ENCODE assay signal across 24 mouse cellular contexts in genomic region chr3:130646110-130646810, GRCm38 (mm10). TPM values are rescaled to one million over a fixed set of nuclear protein-coding genes. Genes with fewer than 3 reads are reported as not detected.
"Had no signal": no experiment of that assay in that cellular context is flagged by ENCODE, and none has a peak within 500 bp of the region (broad histone marks: within the 10 kb centered on the region; RNA-seq: fewer than 3 reads in every experiment).

No protein-coding gene starts in this region.

- H3K9me3 ChIP-seq: liver, embryonic 12.5 days; liver, embryonic 15.5 days; lung, embryonic 15.5 days; megakaryocyte, embryonic 14.5 days; midbrain, embryonic 10.5 days; midbrain, embryonic 13.5 days; neural tube, embryonic 12.5 days; neural tube, embryonic 15.5 days; stomach, embryonic 15.5 days had no signal

- H3K27me3 ChIP-seq: liver, embryonic 12.5 days; liver, embryonic 15.5 days; lung, embryonic 15.5 days; megakaryocyte, embryonic 14.5 days; midbrain, embryonic 13.5 days; neural tube, embryonic 12.5 days; neural tube, embryonic 15.5 days; stomach, embryonic 15.5 days had no signal

- H3K27ac ChIP-seq: liver, embryonic 12.5 days; liver, embryonic 15.5 days; lung, embryonic 15.5 days; midbrain, embryonic 10.5 days; midbrain, embryonic 13.5 days; neural tube, embryonic 12.5 days; neural tube, embryonic 15.5 days; stomach, embryonic 15.5 days had no signal

- H3K4me2 ChIP-seq: liver, embryonic 12.5 days; liver, embryonic 15.5 days; lung, embryonic 15.5 days; midbrain, embryonic 13.5 days; neural tube, embryonic 12.5 days; neural tube, embryonic 15.5 days; stomach, embryonic 15.5 days had no signal

- H3K4me1 ChIP-seq: liver, embryonic 12.5 days; liver, embryonic 15.5 days; lung, embryonic 15.5 days; megakaryocyte, embryonic 14.5 days; midbrain, embryonic 10.5 days; midbrain, embryonic 13.5 days; neural tube, embryonic 12.5 days; neural tube, embryonic 15.5 days; stomach, embryonic 15.5 days had no signal

- DNase-seq: kidney, adult 18-20 months; kidney, adult 9 months; kidney, postnatal 14 days; kidney, postnatal 4 days; layer of hippocampus, adult 9-11 months; liver; lung, adult 18-20 months; lung, postnatal 10 days; lung, postnatal 36 days; retina, postnatal 1 day; right cerebral cortex, postnatal 25 days; spleen, adult 18-20 months; thymus, postnatal 25 days had no signal

- ATAC-seq: liver, embryonic 12.5 days; midbrain, embryonic 13.5 days had no signal

- H3K4me3 ChIP-seq: liver, embryonic 12.5 days; liver, embryonic 15.5 days; lung, embryonic 15.5 days; megakaryocyte, embryonic 14.5 days; midbrain, embryonic 10.5 days; midbrain, embryonic 13.5 days; neural tube, embryonic 12.5 days; neural tube, embryonic 15.5 days; stomach, embryonic 15.5 days had no signal

- H3K9ac ChIP-seq: liver, embryonic 12.5 days; liver, embryonic 15.5 days; lung, embryonic 15.5 days; midbrain, embryonic 13.5 days; neural tube, embryonic 12.5 days; neural tube, embryonic 15.5 days; stomach, embryonic 15.5 days had no signal

- H3K36me3 ChIP-seq: liver, embryonic 12.5 days; liver, embryonic 15.5 days; lung, embryonic 15.5 days; midbrain, embryonic 10.5 days; midbrain, embryonic 13.5 days; neural tube, embryonic 12.5 days; neural tube, embryonic 15.5 days; stomach, embryonic 15.5 days had no signal

RNA-seq across cellular contexts. Expression of gene Etnppl, which starts 29.0 kb away (rescaled TPM):
- polyA plus RNA-seq: limb, embryonic 11.5 days; liver, embryonic 12.5 days; lung, embryonic 15.5 days; midbrain, embryonic 10.5 days; midbrain, embryonic 13.5 days; thymus, postnatal 0 days had no signal
